Mouse (Mus musculus): Measurements from ENCODE around the gene C1ql3. TPM values are rescaled to one million over a fixed set of nuclear protein-coding genes. Genes with fewer than 3 reads are reported as not detected.

The C1ql3 gene
- not detected for total RNA-seq (2023)

GRCm38 (mm10) chr2:13011472-13011871, at the start of gene C1ql3:
Gene C1ql3 (minus strand): TSS chr2:13011806.

Other genes starting within 250 kb of the C1ql3 start
- gene Pter, start 87.8 kb downstream of the C1ql3 start, total RNA-seq (2023): 1 to 10 TPM; 1.1 to 1.8 TPM

All from neutrophil, adult 83 days (primary cell).